Mouse (Mus musculus): Measurements from ENCODE around the gene Hsd17b2. TPM values are rescaled to one million over a fixed set of nuclear protein-coding genes. Genes with fewer than 3 reads are reported as not detected.
A peak's percentile ranks its signal among the peaks of the same experiment; 100 is the strongest.

Hsd17b2 gene
- 0.29 TPM in 1 of 2 replicates, not detected in the other for polyA plus RNA-seq (2015; fragmentation: Nextera tagmentation; extraction: Ambion mirVana)

DNA sequence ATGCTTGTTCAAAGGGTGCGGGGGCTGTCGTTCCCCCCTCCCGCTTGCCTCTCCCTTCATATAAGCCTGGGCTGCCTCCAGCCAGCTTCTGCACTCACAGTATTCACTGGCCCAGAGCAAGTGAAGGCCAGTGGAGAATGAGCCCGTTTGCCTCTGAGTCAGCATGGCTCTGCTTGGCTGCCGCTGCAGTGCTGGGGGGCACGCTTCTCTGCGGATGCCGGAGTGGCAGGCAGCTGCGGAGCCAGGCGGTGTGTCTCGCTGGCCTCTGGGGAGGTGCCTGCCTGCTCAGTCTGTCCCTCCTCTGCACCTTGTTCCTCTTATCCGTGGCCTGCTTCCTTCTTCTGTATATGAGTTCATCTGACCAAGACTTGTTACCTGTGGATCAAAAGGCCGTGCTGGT is at the start of gene Hsd17b2:
Gene Hsd17b2 (plus strand): TSS at position 46 of the 400 bp plus-strand sequence.
- H3K4me2 ChIP-seq, result no peak within 1 kb of the TSS
- peak; percentile 56 for ATAC-seq (ENCODE audit: low read depth)
- no peaks in the 10 kb centered on the region for H3K9me3 ChIP-seq
- H3K36me3 ChIP-seq, result no peaks in the 10 kb centered on the region
- no peak within 1 kb of the TSS for H3K4me3 ChIP-seq
- H3K4me1 ChIP-seq (replicated peaks), result peaks cover 7% of the 10 kb centered on the region
- no peak within 1 kb of the TSS for H3K27ac ChIP-seq (replicated peaks)
- 47% methylated on average over 13 of the region's 13 CpGs for WGBS
- no peaks in the 10 kb centered on the region for H3K27me3 ChIP-seq
- 0 out of 2 replicates have a peak within 1 kb of the TSS, but pooled peaks have one; percentile 26 for H3K9ac ChIP-seq

DNA sequence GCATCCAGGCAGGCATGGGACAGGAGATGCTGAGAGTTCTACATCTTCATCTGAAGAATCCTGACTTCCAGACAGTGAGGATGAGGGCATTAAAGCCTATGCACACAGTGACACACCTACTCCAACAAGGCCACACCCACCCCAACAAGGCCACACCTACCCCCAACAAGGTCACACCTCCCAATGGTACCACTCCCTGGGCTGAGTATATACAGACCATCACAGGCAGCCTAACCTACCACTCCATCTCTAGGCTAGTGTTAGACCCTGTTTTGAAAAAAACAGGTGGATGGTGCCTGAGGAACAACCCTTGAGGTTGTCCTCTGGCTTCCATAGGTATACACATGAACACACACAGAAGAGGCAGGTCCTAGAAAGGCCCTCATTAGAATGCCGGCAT is 49.4 kb upstream of the Hsd17b2 start:
- 92% methylated on average over 1 of the region's 1 CpGs for WGBS
- ATAC-seq (ENCODE audit: low read depth), result no peak

DNA sequence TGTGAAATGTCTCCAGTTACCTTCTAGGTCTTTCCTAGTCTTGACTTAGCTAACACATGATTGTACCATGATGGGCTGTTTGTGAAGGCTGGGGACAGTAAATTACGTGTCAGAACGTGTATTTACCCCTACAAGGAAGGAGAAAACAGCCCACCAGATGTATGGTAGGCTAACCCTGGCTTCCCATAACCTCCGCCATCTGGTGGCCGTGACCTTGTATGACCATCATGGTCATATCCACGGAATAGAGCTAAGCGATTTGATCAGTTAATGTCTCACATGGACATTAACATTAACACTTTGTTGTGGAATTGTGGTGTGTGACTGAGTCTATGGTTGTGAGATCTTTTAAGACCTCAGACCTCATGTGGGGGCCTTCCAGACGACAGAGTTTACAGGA is 42.7 kb upstream of the Hsd17b2 start:
- no peak overlapping the region for H3K9ac ChIP-seq
- WGBS, result 77% methylated on average over 7 of the region's 7 CpGs

More for the DNA sequence above, 49.4 kb upstream of the Hsd17b2 start:
- Histone ChIP-seq H3K27ac (replicated peaks) (no peak overlapping the region), H3K27me3 (no peaks in the 10 kb centered on the region), H3K4me3 (no peak overlapping the region), H3K36me3 (no peaks in the 10 kb centered on the region), H3K4me1 (replicated peaks) (no peaks in the 10 kb centered on the region), H3K9ac (no peak overlapping the region), H3K4me2 (no peak overlapping the region), H3K9me3 (0 out of 2 replicates have a peak, but pooled peaks cover 7% of the 10 kb centered on the region)

DNA sequence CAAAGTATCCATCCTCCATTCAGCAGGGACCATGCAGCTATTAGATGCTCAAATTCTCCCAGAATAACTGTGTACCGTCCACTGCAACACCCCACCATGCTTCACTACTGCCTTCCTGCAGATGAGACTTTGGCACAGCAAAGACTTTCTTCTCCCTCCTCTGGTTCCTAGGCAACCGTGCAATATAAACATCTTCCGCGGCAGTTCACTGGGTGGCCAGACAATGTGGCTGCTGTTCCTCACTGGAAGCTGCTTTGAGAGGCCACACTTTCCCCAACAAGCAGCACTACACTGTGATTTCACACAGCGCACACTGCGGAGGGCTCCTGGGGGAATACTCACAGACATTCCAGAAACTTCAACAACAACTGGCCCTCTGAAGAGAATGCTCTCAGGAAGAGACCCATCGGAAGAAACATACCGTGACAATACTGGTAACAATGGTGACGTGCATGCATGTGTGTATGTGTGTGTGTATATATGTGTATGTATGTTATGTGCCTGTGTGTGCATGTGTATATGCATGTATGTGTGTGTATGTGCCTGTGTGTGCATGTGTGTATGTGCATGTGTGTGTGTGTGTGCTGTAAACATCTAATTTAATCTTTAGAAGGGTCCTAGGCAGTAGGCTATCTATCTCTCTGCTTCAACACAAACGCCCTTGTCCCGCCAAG is 41.2 kb upstream of the Hsd17b2 start:
- 19% methylated on average over 11 of the region's 11 CpGs for WGBS
- Histone ChIP-seq H3K27ac (replicated peaks) (peak overlapping the region; percentile 42; the same call in 1 of the 2 replicates), H3K9ac (no peak overlapping the region), H3K4me1 (replicated peaks) (peaks cover 14% of the 10 kb centered on the region), H3K36me3 (no peaks in the 10 kb centered on the region), H3K27me3 (no peaks in the 10 kb centered on the region), H3K4me3 (no peak overlapping the region), H3K4me2 (peak overlapping the region; percentile 14; the same call in 1 of the 2 replicates), H3K9me3 (no peaks in the 10 kb centered on the region)
- ATAC-seq (ENCODE audit: low read depth), result peak; percentile 84

More for the DNA sequence above, 42.7 kb upstream of the Hsd17b2 start:
- H3K4me2 ChIP-seq, result no peak overlapping the region
- H3K9me3 ChIP-seq, result no peaks in the 10 kb centered on the region
- ATAC-seq (ENCODE audit: low read depth), result no peak
- no peak overlapping the region for H3K27ac ChIP-seq (replicated peaks)
- H3K27me3 ChIP-seq, result no peaks in the 10 kb centered on the region
- H3K36me3 ChIP-seq, result no peaks in the 10 kb centered on the region
- no peak overlapping the region for H3K4me3 ChIP-seq
- H3K4me1 ChIP-seq (replicated peaks), result peaks cover 14% of the 10 kb centered on the region

DNA sequence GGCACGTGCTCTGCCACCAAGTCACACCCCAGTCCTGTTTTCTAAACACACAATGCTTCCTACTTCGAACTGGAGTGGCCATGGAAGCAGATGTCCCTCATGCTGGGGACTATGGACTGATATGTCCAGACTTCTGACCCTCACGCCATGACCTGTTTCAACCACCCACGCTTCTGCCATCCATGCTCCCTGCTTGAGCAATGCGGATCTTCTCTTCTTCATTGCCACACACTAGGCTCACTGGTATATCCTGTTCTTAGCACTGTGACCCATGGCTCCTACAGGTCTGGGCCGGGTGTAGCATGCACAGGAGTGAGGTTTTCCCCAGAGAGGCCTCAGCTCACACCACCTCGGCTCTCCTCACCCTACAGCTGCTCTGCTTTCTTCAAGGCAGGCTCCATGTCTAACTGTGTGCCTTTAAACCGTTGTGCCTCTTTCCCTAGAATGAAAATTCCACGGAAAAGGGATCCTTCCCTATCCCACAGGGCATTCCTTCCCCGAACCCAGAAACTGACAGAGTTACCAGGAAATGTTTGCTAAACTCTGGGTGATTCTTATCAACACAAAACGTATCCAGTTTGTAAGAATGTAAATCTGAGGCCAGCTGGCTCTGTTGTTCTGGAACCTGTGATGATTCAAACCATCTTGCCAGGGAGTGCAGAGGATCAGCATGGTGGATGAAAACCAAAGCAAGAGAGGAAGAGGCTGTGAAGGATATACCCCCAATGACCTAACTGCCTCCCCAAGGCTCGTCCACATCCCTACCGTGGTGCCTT is 34.2 kb upstream of the Hsd17b2 start:
- no peak for ATAC-seq (ENCODE audit: low read depth)

DNA sequence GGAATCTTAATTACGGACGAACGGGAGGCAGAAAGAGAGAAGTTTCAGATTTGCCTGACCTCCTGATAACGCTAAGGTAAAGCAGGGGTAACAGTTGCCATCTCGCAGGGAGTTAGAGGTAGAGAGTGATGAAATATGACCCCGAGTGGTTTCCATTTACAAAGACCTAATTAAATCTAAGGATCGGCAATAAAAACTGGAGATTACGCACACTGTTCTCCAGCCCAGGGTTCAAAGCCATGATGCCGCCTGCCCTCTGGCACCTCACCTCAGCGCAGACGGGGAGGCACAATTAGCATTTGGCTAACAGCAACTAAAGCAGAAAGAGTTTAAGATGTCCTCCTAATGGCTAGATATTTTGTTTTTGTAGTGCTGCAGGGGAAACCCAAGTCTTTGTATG is 31.2 kb upstream of the Hsd17b2 start:
- 18% methylated on average over 11 of the region's 11 CpGs for WGBS
- Histone ChIP-seq H3K4me1 (replicated peaks) (peaks cover 13% of the 10 kb centered on the region), H3K9me3 (no peaks in the 10 kb centered on the region), H3K27me3 (peaks cover 10% of the 10 kb centered on the region), H3K27ac (replicated peaks) (no peak overlapping the region), H3K4me2 (no peak overlapping the region), H3K4me3 (no peak overlapping the region), H3K9ac (no peak overlapping the region), H3K36me3 (no peaks in the 10 kb centered on the region)
- no peak for ATAC-seq (ENCODE audit: low read depth)

More for the DNA sequence above, 34.2 kb upstream of the Hsd17b2 start:
- Histone ChIP-seq H3K27ac (replicated peaks) (no peak overlapping the region), H3K4me2 (no peak overlapping the region), H3K4me1 (replicated peaks) (peaks cover 7% of the 10 kb centered on the region), H3K36me3 (no peaks in the 10 kb centered on the region), H3K27me3 (peaks cover 10% of the 10 kb centered on the region), H3K9me3 (no peaks in the 10 kb centered on the region), H3K4me3 (no peak overlapping the region), H3K9ac (no peak overlapping the region)
- 84% methylated on average over 13 of the region's 13 CpGs for WGBS

DNA sequence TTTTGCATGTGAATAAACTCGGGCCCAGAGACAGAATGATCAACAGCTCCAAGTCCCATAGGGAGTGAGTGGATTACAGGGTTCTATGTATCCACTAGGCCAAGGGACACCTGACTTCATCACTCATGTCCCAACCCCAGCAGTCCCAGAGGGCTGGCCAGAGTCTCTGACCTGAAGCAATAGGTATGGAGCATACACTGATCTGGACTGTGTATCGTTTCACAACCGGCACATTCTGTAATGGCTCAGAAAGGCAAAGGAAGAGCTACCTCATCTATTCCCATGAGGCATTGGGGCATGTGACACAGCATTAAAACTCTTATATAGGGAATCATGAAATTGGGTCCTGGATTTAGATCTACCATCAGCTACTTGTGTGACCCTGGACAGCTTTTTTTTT is 29.1 kb upstream of the Hsd17b2 start:
- H3K9me3 ChIP-seq, result no peaks in the 10 kb centered on the region
- H3K27ac ChIP-seq (replicated peaks), result no peak overlapping the region
- 65% methylated on average over 3 of the region's 3 CpGs for WGBS
- no peak overlapping the region for H3K4me3 ChIP-seq
- no peak overlapping the region for H3K4me2 ChIP-seq
- peaks cover 13% of the 10 kb centered on the region for H3K4me1 ChIP-seq (replicated peaks)
- H3K9ac ChIP-seq, result no peak overlapping the region
- H3K36me3 ChIP-seq, result no peaks in the 10 kb centered on the region
- H3K27me3 ChIP-seq, result peaks cover 10% of the 10 kb centered on the region
- no peak for ATAC-seq (ENCODE audit: low read depth)

DNA sequence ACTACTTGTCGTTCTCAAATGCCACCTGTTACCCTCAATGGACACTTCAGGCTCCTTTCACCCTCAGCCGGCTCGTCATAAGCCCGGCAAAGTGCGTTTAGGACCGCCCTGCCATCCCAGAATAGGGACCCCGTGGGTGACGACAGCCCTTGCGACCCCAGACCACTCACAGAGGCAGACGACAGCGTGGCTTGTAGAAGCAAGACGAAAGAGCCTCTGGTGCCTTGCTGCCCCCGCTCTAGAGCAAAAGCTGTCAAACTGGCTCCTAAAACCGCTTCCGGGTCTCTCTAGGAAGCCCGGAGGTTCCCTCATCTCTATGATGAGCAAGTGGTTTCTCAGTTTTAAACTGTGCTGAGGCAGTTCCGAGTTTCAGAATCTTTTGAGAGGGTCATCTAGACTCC is 28.3 kb upstream of the Hsd17b2 start, which contains the start of gene Sdr42e1:
Gene Sdr42e1 (minus strand): TSS at position 260 of the 401 bp plus-strand sequence.
- Histone ChIP-seq H3K4me3 (peak within 1 kb of the TSS; percentile 48), H3K4me1 (replicated peaks) (peaks cover 13% of the 10 kb centered on the region), H3K27me3 (peaks cover 10% of the 10 kb centered on the region), H3K4me2 (peak within 1 kb of the TSS; percentile 65), H3K9me3 (no peaks in the 10 kb centered on the region), H3K36me3 (no peaks in the 10 kb centered on the region), H3K27ac (replicated peaks) (no peak within 1 kb of the TSS), H3K9ac (peak within 1 kb of the TSS; percentile 68)
- no peak for ATAC-seq (ENCODE audit: low read depth)
- WGBS, result 15% methylated on average over 17 of the region's 17 CpGs

DNA sequence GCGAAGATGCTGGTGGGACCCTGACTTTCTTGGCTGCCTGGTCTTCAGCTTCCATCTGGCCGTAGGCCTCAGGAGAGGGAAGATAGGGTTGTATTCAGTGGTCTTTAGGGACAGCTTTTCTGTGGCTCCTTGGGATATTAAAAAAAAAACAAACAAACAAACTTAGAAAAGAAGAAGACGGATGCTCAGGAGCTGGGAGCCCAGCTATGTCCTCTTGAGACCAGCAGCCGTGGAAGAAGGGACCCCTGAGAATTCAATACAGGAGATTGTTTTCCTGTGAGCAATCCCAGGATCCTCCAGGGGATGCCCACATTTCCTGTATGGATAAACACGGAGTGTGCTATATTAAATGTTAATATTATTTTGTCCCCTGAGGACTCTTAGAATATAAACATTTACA is 26.5 kb upstream of the Hsd17b2 start:
- no peaks in the 10 kb centered on the region for H3K36me3 ChIP-seq
- H3K27ac ChIP-seq (replicated peaks), result no peak overlapping the region
- peaks cover 12% of the 10 kb centered on the region for H3K4me1 ChIP-seq (replicated peaks)
- no peaks in the 10 kb centered on the region for H3K9me3 ChIP-seq
- H3K27me3 ChIP-seq, result peaks cover 10% of the 10 kb centered on the region
- H3K4me3 ChIP-seq, result no peak overlapping the region
- no peak overlapping the region for H3K4me2 ChIP-seq
- ATAC-seq (ENCODE audit: low read depth), result no peak
- no peak overlapping the region for H3K9ac ChIP-seq
- WGBS, result 67% methylated on average over 5 of the region's 5 CpGs

DNA sequence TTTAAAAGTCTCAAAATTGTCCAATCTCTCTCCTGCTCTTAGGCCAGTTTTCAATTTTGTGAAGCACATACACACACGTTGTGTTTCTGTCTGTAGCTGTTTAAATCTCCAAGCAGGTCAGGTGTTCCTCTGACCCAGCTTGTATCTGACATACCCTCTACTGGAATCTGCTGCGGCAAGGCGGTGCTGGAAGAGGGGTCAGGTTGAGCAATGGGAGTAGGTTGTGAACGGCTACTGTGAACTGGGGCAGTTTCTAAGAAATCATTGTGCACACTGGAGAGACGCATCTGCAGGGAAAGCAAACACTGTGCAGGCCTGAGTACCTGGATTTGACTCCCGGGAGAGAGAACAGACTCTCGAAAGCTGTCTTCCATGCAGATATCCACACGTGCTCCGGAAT is 25.2 kb upstream of the Hsd17b2 start:
- H3K4me1 ChIP-seq (replicated peaks), result peaks cover 6% of the 10 kb centered on the region
- WGBS, result 80% methylated on average over 9 of the region's 9 CpGs
- no peak overlapping the region for H3K4me2 ChIP-seq
- no peak overlapping the region for H3K4me3 ChIP-seq
- no peaks in the 10 kb centered on the region for H3K27me3 ChIP-seq
- H3K9me3 ChIP-seq, result no peaks in the 10 kb centered on the region
- no peak overlapping the region for H3K9ac ChIP-seq
- H3K27ac ChIP-seq (replicated peaks), result no peak overlapping the region
- ATAC-seq (ENCODE audit: low read depth), result no peak
- H3K36me3 ChIP-seq, result no peaks in the 10 kb centered on the region

DNA sequence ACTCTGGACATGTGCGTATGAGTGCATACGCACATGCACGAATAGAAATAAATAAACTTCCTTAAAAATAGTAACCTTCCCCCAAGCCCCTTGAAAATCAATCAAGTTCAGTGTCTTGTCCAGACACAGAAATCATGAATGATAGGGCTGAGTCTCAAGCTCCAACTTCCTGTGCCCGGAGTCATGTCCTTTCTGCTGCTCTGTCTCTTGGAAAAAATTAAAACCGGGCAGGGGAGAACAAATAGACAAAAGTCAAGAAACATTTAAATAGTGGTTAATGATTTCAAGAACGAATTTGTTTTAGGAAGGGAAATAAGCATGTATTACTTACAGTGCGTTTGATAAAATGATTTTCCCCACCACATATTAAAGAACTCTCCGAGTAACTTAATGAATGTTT is 24.7 kb upstream of the Hsd17b2 start:
- WGBS, result 84% methylated on average over 8 of the region's 8 CpGs
- no peaks in the 10 kb centered on the region for H3K36me3 ChIP-seq
- no peak overlapping the region for H3K4me2 ChIP-seq

DNA sequence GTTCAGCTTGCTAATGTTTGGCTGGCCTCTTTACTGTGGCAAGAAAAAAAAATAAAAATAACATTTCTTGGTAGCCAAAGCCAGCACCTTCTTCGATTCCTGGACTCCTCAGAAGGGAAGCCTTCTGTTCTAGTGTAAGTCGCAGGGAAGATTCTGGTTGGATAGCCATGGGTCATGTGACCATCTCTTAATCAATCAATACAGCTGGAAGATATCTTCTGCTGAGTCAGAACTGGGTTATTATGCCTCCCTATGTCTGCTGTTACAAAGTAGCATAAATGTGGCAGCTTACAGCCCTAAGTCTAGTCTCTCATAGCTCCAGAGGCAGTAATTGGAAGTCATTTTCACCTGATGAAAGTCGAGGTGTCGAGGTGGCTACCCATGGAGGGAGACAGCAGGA is 23.1 kb upstream of the Hsd17b2 start:
- Histone ChIP-seq H3K4me1 (replicated peaks) (no peaks in the 10 kb centered on the region), H3K27me3 (no peaks in the 10 kb centered on the region), H3K27ac (replicated peaks) (no peak overlapping the region), H3K9ac (no peak overlapping the region), H3K9me3 (no peaks in the 10 kb centered on the region), H3K4me2 (no peak overlapping the region), H3K36me3 (no peaks in the 10 kb centered on the region), H3K4me3 (no peak overlapping the region)
- 84% methylated on average over 4 of the region's 4 CpGs for WGBS
- no peak for ATAC-seq (ENCODE audit: low read depth)

More for the DNA sequence above, 24.7 kb upstream of the Hsd17b2 start:
- peaks cover 6% of the 10 kb centered on the region for H3K4me1 ChIP-seq (replicated peaks)
- H3K9ac ChIP-seq, result no peak overlapping the region
- no peak overlapping the region for H3K27ac ChIP-seq (replicated peaks)
- H3K9me3 ChIP-seq, result no peaks in the 10 kb centered on the region
- no peak overlapping the region for H3K4me3 ChIP-seq
- H3K27me3 ChIP-seq, result no peaks in the 10 kb centered on the region
- ATAC-seq (ENCODE audit: low read depth), result no peak

Data from neural tube, embryonic 13.5 days (tissue).